Mouse (Mus musculus) liver, embryonic 16.5 days (tissue): ENCODE results near the gene Smoc2. TPM values are rescaled to one million over a fixed set of nuclear protein-coding genes. Genes with fewer than 3 reads are reported as not detected.

ENCODE experiments used
- ATAC-seq: fragments of 200-750 bp; cut with Nextera tagmentation; 2 replicates; pipeline ENCODE4 v1.8.0; 2017; ENCODE audit warnings: low read depth, mild to moderate bottlenecking, moderate number of reproducible peaks, moderate library complexity
- H3K27ac ChIP-seq: fragments of 300-500 bp; sonication (generic); 2 replicates; pipeline ENCODE4 v1.5.1; 2014; ENCODE audit warnings: mild to moderate bottlenecking, low read length
- H3K27me3 ChIP-seq: fragments of 300-500 bp; sonication (generic); 2 replicates; pipeline ENCODE4 v1.6.1; 2014; ENCODE audit warnings: low read depth, low read length, mixed read lengths; ENCODE audit not compliant: control insufficient read depth, insufficient read depth
- H3K36me3 ChIP-seq: fragments of 300-500 bp; sonication (generic); 2 replicates; pipeline ENCODE4 v1.6.1; 2014; ENCODE audit warnings: mild to moderate bottlenecking; ENCODE audit not compliant: control insufficient read depth, insufficient read depth
- H3K4me1 ChIP-seq: fragments of 300-500 bp; sonication (generic); 2 replicates; pipeline ENCODE4 v1.6.1; 2014; ENCODE audit warnings: low read depth, low read length, mixed read lengths; ENCODE audit not compliant: control insufficient read depth
- H3K4me2 ChIP-seq: fragments of 300-500 bp; sonication (generic); 2 replicates; pipeline ENCODE4 v1.6.1; 2014; ENCODE audit warnings: low read depth, low read length, mixed read lengths
- H3K4me3 ChIP-seq: fragments of 300-500 bp; sonication (generic); 2 replicates; pipeline ENCODE4 v1.5.1; 2014; ENCODE audit warnings: low read depth, mild to moderate bottlenecking, low read length
- H3K9ac ChIP-seq: fragments of 300-500 bp; sonication (generic); 2 replicates; pipeline ENCODE4 v1.6.1; 2014; ENCODE audit warnings: low read depth, low read length
- H3K9me3 ChIP-seq: fragments of 300-500 bp; sonication (generic); replicated peaks from 2 replicates; pipeline ENCODE4 v1.6.1; 2016; ENCODE audit warnings: low read length; ENCODE audit not compliant: control insufficient read depth
- WGBS: fragments of 180-500 bp; shearing (Covaris S2); extraction: QIAGEN DNeasy Blood & Tissue Kit; methylation state at CpG from one replicate; pipeline ENCODE4 v1.1.7; 2014; ENCODE audit not compliant: insufficient replicate concordance; 5-methylcytosine and 5-hydroxymethylcytosine counted together
- polyA plus RNA-seq: library from polyadenylated mRNA; unstranded; fragments of >200 nt; fragmentation: Nextera tagmentation; extraction: Ambion mirVana; gene quantifications from 2 replicates; pipeline ENCODE4 v1.2.1, GENCODE M21; 2015

Gene Smoc2
- polyA plus RNA-seq, 1 experiment from 2014 or later: 7.8 TPM

GRCm38 (mm10) chr17:14379518-14379917 is 100.2 kb downstream of the Smoc2 start:
- ATAC-seq: no peak
- Histone ChIP-seq H3K9me3 (no peaks in the 10 kb centered on the region), H3K36me3 (no peaks in the 10 kb centered on the region), H3K4me1 (no peaks in the 10 kb centered on the region), H3K4me3 (no peak overlapping the region), H3K9ac (no peak overlapping the region), H3K27me3 (no peaks in the 10 kb centered on the region), H3K4me2 (no peak overlapping the region), H3K27ac (no peak overlapping the region)
- WGBS: 61% methylated on average over 2 of the region's 2 CpGs

GRCm38 (mm10) chr17:14379966-14380365 is 100.7 kb downstream of the Smoc2 start:
- ATAC-seq: no peak
- H3K27ac ChIP-seq: no peak overlapping the region
- no peak overlapping the region for H3K9ac ChIP-seq
- no peaks in the 10 kb centered on the region for H3K4me1 ChIP-seq
- H3K4me2 ChIP-seq: no peak overlapping the region
- no peaks in the 10 kb centered on the region for H3K36me3 ChIP-seq
- no peaks in the 10 kb centered on the region for H3K27me3 ChIP-seq
- H3K4me3 ChIP-seq: no peak overlapping the region
- no peaks in the 10 kb centered on the region for H3K9me3 ChIP-seq
- WGBS: 50% methylated on average over 3 of the region's 3 CpGs

DNA sequence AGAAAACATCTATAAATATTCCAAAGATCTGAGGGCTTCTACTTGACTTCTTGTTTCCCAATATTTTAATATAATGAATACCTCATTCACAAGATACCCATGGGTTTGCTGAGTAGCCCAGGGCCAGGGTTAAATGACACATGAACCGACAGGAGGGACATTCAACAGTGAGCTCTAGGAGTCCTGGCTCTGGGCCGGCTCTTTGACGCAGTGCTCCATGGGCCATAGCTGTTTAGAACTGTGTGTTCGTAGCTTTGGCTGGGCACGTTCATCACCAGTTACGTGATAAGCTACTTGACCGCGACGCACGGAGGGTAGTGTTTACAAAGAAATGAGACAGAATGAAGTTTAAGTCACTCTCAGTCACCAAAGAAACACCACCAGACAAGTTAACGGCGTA is 101.2 kb downstream of the Smoc2 start:
- Histone ChIP-seq H3K4me1 (no peaks in the 10 kb centered on the region), H3K9me3 (no peaks in the 10 kb centered on the region)
- ATAC-seq: no peak

DNA sequence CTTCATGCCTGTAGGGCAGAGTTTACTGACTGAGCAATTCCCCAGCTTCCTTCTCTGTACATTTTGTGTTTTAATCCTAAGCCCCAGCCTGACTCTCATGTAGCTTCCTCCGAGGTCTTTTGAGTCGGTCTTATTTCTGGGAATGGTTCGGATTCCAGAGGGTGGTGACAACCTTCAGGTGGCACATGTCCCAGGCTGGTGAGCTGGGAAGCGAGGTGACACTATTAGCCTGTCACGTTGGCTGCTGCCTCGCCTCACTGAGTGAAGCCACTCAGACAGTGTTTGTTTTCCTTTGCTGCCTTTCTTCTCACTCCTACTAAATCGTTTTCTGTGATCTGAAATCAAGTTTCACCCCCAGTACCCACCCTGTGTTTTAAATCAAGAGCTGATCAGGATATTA is 102.2 kb downstream of the Smoc2 start:
- Histone ChIP-seq H3K9me3 (no peaks in the 10 kb centered on the region), H3K4me2 (no peak overlapping the region), H3K4me3 (no peak overlapping the region), H3K9ac (no peak overlapping the region), H3K27me3 (no peaks in the 10 kb centered on the region), H3K27ac (no peak overlapping the region), H3K36me3 (no peaks in the 10 kb centered on the region), H3K4me1 (no peaks in the 10 kb centered on the region)
- ATAC-seq: no peak
- 31% methylated on average over 7 of the region's 7 CpGs for WGBS

More for the DNA sequence above, 101.2 kb downstream of the Smoc2 start:
- Histone ChIP-seq H3K4me3 (no peak overlapping the region), H3K9ac (no peak overlapping the region), H3K27me3 (no peaks in the 10 kb centered on the region), H3K36me3 (no peaks in the 10 kb centered on the region), H3K27ac (no peak overlapping the region), H3K4me2 (no peak overlapping the region)
- WGBS: 71% methylated on average over 12 of the region's 12 CpGs

- no peak overlapping the region for H3K27ac ChIP-seq
- 40% methylated on average over 4 of the region's 4 CpGs for WGBS
- no peak for ATAC-seq
Measured at GRCm38 (mm10) chr17:14383981-14384380, 104.7 kb downstream of the Smoc2 start.

DNA sequence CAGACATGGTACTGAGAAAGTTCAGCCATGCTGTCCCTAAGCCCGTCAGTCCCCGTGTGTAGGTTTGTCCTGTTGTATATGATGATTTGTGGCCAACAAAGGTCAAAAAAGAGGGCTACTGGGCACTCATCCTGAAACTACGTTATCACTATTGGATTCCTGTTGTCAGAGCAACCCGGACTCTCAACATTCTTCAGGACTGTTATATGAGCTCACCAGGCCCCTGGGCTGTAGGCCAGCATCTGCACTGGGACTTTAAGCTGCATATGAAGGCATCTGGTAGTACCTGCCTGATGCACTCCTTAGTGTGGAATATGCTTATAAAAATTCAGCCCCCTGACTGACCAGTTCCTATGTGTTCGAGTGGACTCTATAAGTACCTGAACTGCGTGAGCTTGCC is 105.7 kb downstream of the Smoc2 start:
- 57% methylated on average over 6 of the region's 6 CpGs for WGBS
- Histone ChIP-seq H3K27me3 (no peaks in the 10 kb centered on the region), H3K36me3 (no peaks in the 10 kb centered on the region), H3K9ac (no peak overlapping the region), H3K4me3 (no peak overlapping the region), H3K4me2 (no peak overlapping the region), H3K27ac (no peak overlapping the region), H3K4me1 (no peaks in the 10 kb centered on the region), H3K9me3 (no peaks in the 10 kb centered on the region)
- ATAC-seq: no peak

More at GRCm38 (mm10) chr17:14383981-14384380, 104.7 kb downstream of the Smoc2 start:
- no peaks in the 10 kb centered on the region for H3K27me3 ChIP-seq
- H3K36me3 ChIP-seq: no peaks in the 10 kb centered on the region
- no peak overlapping the region for H3K4me3 ChIP-seq
- H3K4me2 ChIP-seq: no peak overlapping the region
- no peaks in the 10 kb centered on the region for H3K9me3 ChIP-seq
- no peaks in the 10 kb centered on the region for H3K4me1 ChIP-seq
- H3K9ac ChIP-seq: no peak overlapping the region

DNA sequence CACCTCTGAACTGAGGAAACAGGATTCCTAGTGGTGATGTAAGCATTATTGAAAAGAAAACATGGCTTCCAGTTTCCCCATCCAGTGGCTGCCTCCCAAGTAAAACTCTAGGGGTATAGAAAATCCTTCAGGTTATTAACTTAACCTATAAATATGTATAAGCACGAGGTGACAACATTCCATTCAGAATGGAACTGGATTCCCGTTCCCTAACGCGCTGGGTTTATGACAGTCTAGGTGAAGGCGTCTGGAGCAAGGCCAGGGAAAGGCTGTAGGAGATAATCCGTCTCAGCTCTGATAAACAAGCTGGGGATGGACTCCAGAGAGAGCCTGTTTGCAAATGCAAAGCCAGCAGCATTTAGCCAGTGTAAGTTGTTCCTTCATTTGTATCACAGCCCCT is 108.0 kb downstream of the Smoc2 start:
- Histone ChIP-seq H3K27me3 (no peaks in the 10 kb centered on the region), H3K9ac (no peak overlapping the region), H3K4me2 (no peak overlapping the region), H3K4me3 (no peak overlapping the region), H3K9me3 (no peaks in the 10 kb centered on the region), H3K27ac (no peak overlapping the region), H3K36me3 (no peaks in the 10 kb centered on the region), H3K4me1 (no peaks in the 10 kb centered on the region)
- 43% methylated on average over 6 of the region's 6 CpGs for WGBS
- no peak for ATAC-seq

DNA sequence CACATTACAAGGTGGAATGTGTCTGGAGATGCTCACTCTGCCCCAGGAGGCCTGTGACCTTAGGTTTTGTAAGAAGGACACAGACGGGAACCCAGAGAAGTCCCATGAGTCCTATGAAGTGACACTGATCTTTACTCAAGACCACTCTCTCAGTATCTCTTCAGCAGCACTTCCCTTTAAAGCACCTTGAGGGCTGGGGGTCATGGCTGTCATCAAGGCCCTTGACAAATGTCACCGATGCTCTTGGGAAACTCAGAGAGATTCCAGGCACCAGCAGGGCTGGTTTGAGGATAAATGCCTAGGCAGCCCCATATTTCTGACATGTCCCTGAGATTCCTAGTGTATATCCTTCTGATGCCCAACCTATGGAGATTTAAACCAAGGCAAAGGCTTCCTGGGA is 113.1 kb downstream of the Smoc2 start:
- Histone ChIP-seq H3K4me2 (no peak overlapping the region), H3K4me3 (no peak overlapping the region), H3K27me3 (no peaks in the 10 kb centered on the region), H3K36me3 (no peaks in the 10 kb centered on the region), H3K27ac (no peak overlapping the region), H3K4me1 (no peaks in the 10 kb centered on the region), H3K9ac (no peak overlapping the region), H3K9me3 (no peaks in the 10 kb centered on the region)
- ATAC-seq: no peak
- WGBS: 57% methylated on average over 2 of the region's 2 CpGs

- Histone ChIP-seq H3K4me2 (no peak overlapping the region), H3K4me3 (no peak overlapping the region), H3K27ac (no peak overlapping the region), H3K36me3 (no peaks in the 10 kb centered on the region), H3K9me3 (no peaks in the 10 kb centered on the region), H3K9ac (no peak overlapping the region), H3K4me1 (no peaks in the 10 kb centered on the region), H3K27me3 (no peaks in the 10 kb centered on the region)
- WGBS: 64% methylated on average over 5 of the region's 5 CpGs
- no peak for ATAC-seq
Measured at GRCm38 (mm10) chr17:14394861-14395260, 115.6 kb downstream of the Smoc2 start.

- Histone ChIP-seq H3K9ac (no peak overlapping the region), H3K27me3 (no peaks in the 10 kb centered on the region), H3K27ac (no peak overlapping the region), H3K4me3 (no peak overlapping the region), H3K36me3 (no peaks in the 10 kb centered on the region), H3K9me3 (no peaks in the 10 kb centered on the region), H3K4me2 (no peak overlapping the region), H3K4me1 (no peaks in the 10 kb centered on the region)
- 66% methylated on average over 5 of the region's 5 CpGs for WGBS
- ATAC-seq: no peak
Measured at GRCm38 (mm10) chr17:14397456-14397855, 118.2 kb downstream of the Smoc2 start.
